Mouse (Mus musculus) myocyte (in vitro differentiated cells): ENCODE results near the gene Edaradd.

Experiments used
- CEBPB ChIP-seq: IDR thresholded peaks from 2 replicates; pipeline ENCODE4 v1.6.1; 2011; ENCODE audit warnings: mild to moderate bottlenecking, moderate library complexity; ENCODE audit not compliant: poor library complexity, insufficient read depth, severe bottlenecking
- E2F4 ChIP-seq: IDR thresholded peaks from one replicate; pipeline ENCODE4 v1.6.1; 2011; ENCODE audit warnings: mild to moderate bottlenecking, control low read depth, moderate library complexity; ENCODE audit not compliant: insufficient read depth
- MAX ChIP-seq: IDR thresholded peaks from one replicate; pipeline ENCODE4 v1.6.1; 2011; ENCODE audit warnings: low read depth, mild to moderate bottlenecking, control low read depth
- MYOD1 ChIP-seq, 3 experiments: IDR thresholded peaks; one replicate each; pipeline ENCODE4 v1.6.1; 2011; ENCODE audit warnings: control low read depth in 2 of 3, low read depth in 2 of 3, mild to moderate bottlenecking in 2 of 3, moderate library complexity in 1 of 3; ENCODE audit not compliant: insufficient read length in 2 of 3, control insufficient read depth in 1 of 3
- POLR2A ChIP-seq: IDR thresholded peaks from one replicate; pipeline ENCODE4 v1.6.1; 2011; ENCODE audit warnings: low read depth, mild to moderate bottlenecking, control low read depth, moderate library complexity; ENCODE audit not compliant: insufficient read length
- POLR2AphosphoS2 ChIP-seq: IDR thresholded peaks from one replicate; pipeline ENCODE4 v1.6.1; 2011; ENCODE audit warnings: low read depth, control low read depth; ENCODE audit not compliant: insufficient read length
- SRF ChIP-seq: IDR thresholded peaks from one replicate; pipeline ENCODE4 v1.6.1; 2011; ENCODE audit warnings: low read depth; ENCODE audit not compliant: control insufficient read depth, insufficient read length
- TCF12 ChIP-seq: IDR thresholded peaks from one replicate; pipeline ENCODE4 v1.6.1; 2011; ENCODE audit warnings: mild to moderate bottlenecking, control low read depth; ENCODE audit not compliant: poor library complexity, insufficient read depth, severe bottlenecking
- USF1 ChIP-seq: IDR thresholded peaks from one replicate; pipeline ENCODE4 v1.6.1; 2011; ENCODE audit warnings: low read depth, mild to moderate bottlenecking, control low read depth, moderate library complexity

DNA sequence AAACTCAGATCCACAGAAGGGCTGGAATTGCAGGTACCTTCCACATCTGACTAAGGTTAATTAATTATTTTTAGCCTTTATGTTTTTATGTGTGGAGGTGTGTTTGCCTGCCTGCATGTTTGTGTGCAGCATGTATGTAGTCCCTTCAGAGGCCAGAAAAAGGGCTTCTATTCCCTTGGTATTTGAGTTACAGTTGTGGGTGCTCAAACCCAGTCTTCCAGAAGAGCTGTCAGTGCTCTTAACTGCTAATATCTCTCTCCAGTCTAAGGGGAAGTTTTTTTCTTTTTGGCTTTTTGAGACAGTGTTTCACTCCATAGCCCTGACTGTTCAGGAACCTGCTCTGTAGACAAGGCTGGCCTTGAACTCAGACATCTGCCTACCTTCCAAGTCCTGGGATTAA lies 2.1 kb upstream of the Edaradd start:
- TF ChIP-seq POLR2A: no peak
- TF ChIP-seq MAX: no peak
- TF ChIP-seq SRF: no peak
- no peak for TF ChIP-seq USF1
- TF ChIP-seq POLR2AphosphoS2: no peak
- TF ChIP-seq TCF12: no peak
- no peak for TF ChIP-seq CEBPB
- TF ChIP-seq E2F4: no peak
- TF ChIP-seq MYOD1 (IDR thresholded peaks at IDR 0.05; ENCODE audit: control insufficient read depth in 1 of 3, insufficient read length in 2 of 3, low read depth in 2 of 3): no peak
